Mouse (Mus musculus) neural tube, embryonic 12.5 days (tissue): ENCODE data around the gene Plcd3. TPM values are rescaled to one million over a fixed set of nuclear protein-coding genes. Genes with fewer than 3 reads are reported as not detected.

Experiments
- ATAC-seq: fragments of 200-750 bp; cut with Nextera tagmentation; 2 replicates; pipeline ENCODE4 v1.8.0; 2017; ENCODE audit warnings: low read depth, mild to moderate bottlenecking, moderate TSS enrichment, moderate library complexity; ENCODE audit not compliant: low FRiP score
- H3K27ac ChIP-seq: fragments of 300-500 bp; sonication (generic); 2 replicates; pipeline ENCODE4 v1.5.1; 2016
- H3K27me3 ChIP-seq: fragments of 300-500 bp; sonication (generic); replicated peaks from 2 replicates; pipeline ENCODE4 v1.6.1; 2016; ENCODE audit warnings: mild to moderate bottlenecking
- H3K36me3 ChIP-seq: fragments of 300-500 bp; sonication (generic); 2 replicates; pipeline ENCODE4 v1.6.1; 2016; ENCODE audit warnings: mild to moderate bottlenecking
- H3K4me1 ChIP-seq: fragments of 300-500 bp; sonication (generic); 2 replicates; pipeline ENCODE4 v1.6.1; 2016
- H3K4me2 ChIP-seq: fragments of 300-500 bp; sonication (generic); replicated peaks from 2 replicates; pipeline ENCODE4 v1.6.1; 2016; ENCODE audit warnings: mild to moderate bottlenecking
- H3K4me3 ChIP-seq: fragments of 300-500 bp; sonication (generic); 2 replicates; pipeline ENCODE4 v1.5.1; 2016
- H3K9ac ChIP-seq: fragments of 300-500 bp; sonication (generic); 2 replicates; pipeline ENCODE4 v1.6.1; 2016; ENCODE audit warnings: mild to moderate bottlenecking
- H3K9me3 ChIP-seq: fragments of 300-500 bp; sonication (generic); 2 replicates; pipeline ENCODE4 v1.6.1; 2016; ENCODE audit warnings: mild to moderate bottlenecking
- WGBS: fragments of 180-500 bp; shearing (Covaris S2); methylation state at CpG from one replicate; pipeline ENCODE4 v1.1.7; 2016; 5-methylcytosine and 5-hydroxymethylcytosine counted together
- polyA plus RNA-seq: library from polyadenylated mRNA; unstranded; fragments of >200 nt; fragmentation: Nextera tagmentation; extraction: Ambion mirVana; gene quantifications from 2 replicates; pipeline ENCODE4 v1.2.1, GENCODE M21; 2016

The Plcd3 gene
- polyA plus RNA-seq, 1 experiment from 2014 or later: 1.1 TPM

DNA sequence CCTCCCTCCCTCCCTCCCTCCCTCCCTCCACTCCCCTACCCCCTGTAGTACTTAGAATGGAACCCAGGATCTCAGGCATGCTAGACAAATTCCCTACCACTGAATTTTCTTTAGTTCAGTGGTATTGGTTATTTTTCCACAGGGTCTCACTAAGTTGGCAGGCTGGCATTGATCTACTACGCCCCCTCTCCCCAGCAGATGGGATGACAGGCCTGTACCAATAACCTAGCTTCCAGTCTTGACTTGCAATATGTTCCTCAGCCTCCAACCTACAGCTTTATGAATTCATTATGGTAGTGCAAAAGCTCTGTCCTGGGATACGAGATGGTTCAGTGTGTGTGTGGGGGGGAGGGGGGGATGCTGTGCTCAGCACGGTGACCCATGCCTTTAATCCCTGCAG is 77.5 kb downstream of the Plcd3 start:
- Histone ChIP-seq H3K36me3 (peaks cover 4% of the 10 kb centered on the region; the same call in 1 of the 2 replicates), H3K9ac (no peak overlapping the region), H3K4me3 (no peak overlapping the region), H3K4me1 (peaks cover 10% of the 10 kb centered on the region; the same call in 1 of the 2 replicates), H3K27me3 (no peaks in the 10 kb centered on the region), H3K27ac (no peak overlapping the region), H3K9me3 (no peaks in the 10 kb centered on the region), H3K4me2 (no peak overlapping the region)
- 94% methylated on average over 3 of the region's 3 CpGs for WGBS
- no peak for ATAC-seq

- no peak overlapping the region for H3K9ac ChIP-seq
- H3K27ac ChIP-seq: no peak overlapping the region
- H3K9me3 ChIP-seq: no peaks in the 10 kb centered on the region
- peaks cover 4% of the 10 kb centered on the region for H3K4me1 ChIP-seq
- no peak overlapping the region for H3K4me2 ChIP-seq
- H3K4me3 ChIP-seq: no peak overlapping the region
- peaks cover 4% of the 10 kb centered on the region; the same call in 1 of the 2 replicates for H3K36me3 ChIP-seq
- H3K27me3 ChIP-seq: no peaks in the 10 kb centered on the region
- WGBS: 72% methylated on average over 3 of the region's 3 CpGs
- no peak for ATAC-seq
These were observed 80.6 kb downstream of the Plcd3 start for GRCm38 (mm10) chr11:103020713-103021335.

Other genes starting within 250 kb of the Plcd3 start
- 204 and 218 TPM in 2 replicates for gene Eftud2, start 220.7 kb downstream of the Plcd3 start, polyA plus RNA-seq
- gene Ccdc103, start 220.5 kb downstream of the Plcd3 start, polyA plus RNA-seq: 1.5 and 1.8 TPM in 2 replicates
- gene Fam187a, start 216.5 kb downstream of the Plcd3 start, polyA plus RNA-seq: not detected in 2 replicates
- gene Gfap, start 200.7 kb downstream of the Plcd3 start, polyA plus RNA-seq: 0.08 and 0.11 TPM in 2 replicates
- 5.9 and 8.3 TPM in 2 replicates for gene Kif18b, start 176.5 kb downstream of the Plcd3 start, polyA plus RNA-seq
- gene C1ql1, start 155.0 kb downstream of the Plcd3 start, polyA plus RNA-seq: 2.9 and 3.8 TPM in 2 replicates
- gene Nmt1, start 73.5 kb downstream of the Plcd3 start, polyA plus RNA-seq: 44.9 and 49.7 TPM in 2 replicates
- gene Dcakd, start 73.3 kb downstream of the Plcd3 start, polyA plus RNA-seq: 150 and 170 TPM in 2 replicates
- 6.6 and 10.1 TPM in 2 replicates for gene Acbd4, start within 50 bp of the Plcd3 start, polyA plus RNA-seq
- gene Hexim1, start 14.6 kb upstream of the Plcd3 start, polyA plus RNA-seq: 2.9 and 3.0 TPM in 2 replicates
- gene Hexim2, start 30.8 kb upstream of the Plcd3 start, polyA plus RNA-seq: 9.9 and 12.2 TPM in 2 replicates
- 1.7 and 2.1 TPM in 2 replicates for gene Fmnl1, start 69.4 kb upstream of the Plcd3 start, polyA plus RNA-seq
- 0.39 and 0.47 TPM in 2 replicates for gene 1700023F06Rik, start 106.9 kb upstream of the Plcd3 start, polyA plus RNA-seq
- gene Spata32, start 116.8 kb upstream of the Plcd3 start, polyA plus RNA-seq: 0.18 and 0.31 TPM in 2 replicates
- 3.9 and 4.8 TPM in 2 replicates for gene Map3k14, start 165.8 kb upstream of the Plcd3 start, polyA plus RNA-seq